Mouse (Mus musculus) stomach, postnatal 0 days (tissue): ENCODE data around the gene Zc2hc1b.
"Not testable (repeated sequence)": the region's sequence is repeated elsewhere in the genome, so short reads cannot be mapped to it uniquely, and the experiment has no call there.

Experiments used
- CTCF ChIP-seq: IDR thresholded peaks from 2 replicates; pipeline ENCODE4 v1.5.1; 2016; ENCODE audit warnings: antibody characterized with exemption, low read depth, mild to moderate bottlenecking, moderate library complexity
- EP300 ChIP-seq: optimal IDR thresholded peaks from 2 replicates; pipeline ENCODE3; 2016; ENCODE audit warnings: antibody characterized with exemption

DNA sequence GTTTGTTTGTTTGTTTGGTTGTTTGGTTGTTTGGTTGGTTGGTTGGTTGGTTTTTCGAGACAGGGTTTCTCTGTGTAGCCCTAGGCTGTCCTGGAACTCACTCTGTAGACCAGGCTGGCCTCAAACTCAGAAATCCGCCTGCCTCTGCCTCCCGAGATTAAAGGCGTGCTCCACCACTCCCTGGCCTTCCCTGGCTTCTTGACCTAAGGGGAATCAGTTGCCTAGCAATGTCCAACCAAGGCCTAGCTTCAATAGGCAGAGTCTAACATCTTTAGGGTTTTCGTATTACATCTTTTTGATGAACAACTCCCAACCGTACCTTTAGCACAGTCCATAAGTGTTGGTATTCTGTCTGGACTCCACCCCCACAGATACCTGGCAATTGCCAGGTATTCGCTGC, 15.7 kb upstream of the Zc2hc1b start:
- TF ChIP-seq CTCF, EP300: not testable (repeated sequence)
